Mouse (Mus musculus): ENCODE data around the gene Gm21732. TPM values are rescaled to one million over a fixed set of nuclear protein-coding genes. Genes with fewer than 3 reads are reported as not detected.
"Not testable (repeated sequence)": the region's sequence is repeated elsewhere in the genome, so short reads cannot be mapped to it uniquely, and the experiment has no call there.

The Gm21732 gene
- not detected for total RNA-seq (2021)

- DNase-seq (ENCODE audit: extremely low spot score in 1 of 2, low spot score in 1 of 2): not testable (repeated sequence)
Measured at GRCm38 (mm10) chrY:38575591-38575990, at the start of gene Gm21732. Gm21732 (minus strand) TSS chrY:38575691.

Other genes starting within 250 kb of the Gm21732 start
- not detected for gene Gm20897, start 73.5 kb downstream of the Gm21732 start, total RNA-seq (2021)